Mouse (Mus musculus) neural tube, embryonic 14.5 days (tissue): Measurements from ENCODE around the gene Rnf8. TPM values are rescaled to one million over a fixed set of nuclear protein-coding genes. Genes with fewer than 3 reads are reported as not detected.

Source experiments
- ATAC-seq: fragments of 200-750 bp; cut with Nextera tagmentation; 2 replicates; pipeline ENCODE4 v1.8.0; 2017; ENCODE audit warnings: low read depth, mild to moderate bottlenecking, moderate TSS enrichment, moderate library complexity
- H3K27ac ChIP-seq: fragments of 300-500 bp; sonication (generic); 2 replicates; pipeline ENCODE4 v1.5.1; 2014; ENCODE audit warnings: low read depth, mild to moderate bottlenecking, control low read depth, low read length, moderate library complexity, mixed read lengths
- H3K27me3 ChIP-seq: fragments of 300-500 bp; sonication (generic); 2 replicates; pipeline ENCODE4 v1.6.1; 2014; ENCODE audit warnings: low read length; ENCODE audit not compliant: control insufficient read depth, insufficient read depth
- H3K36me3 ChIP-seq: fragments of 300-500 bp; sonication (generic); 2 replicates; pipeline ENCODE4 v1.6.1; 2014; ENCODE audit warnings: low read length, mixed read lengths; ENCODE audit not compliant: control insufficient read depth, insufficient read depth
- H3K4me1 ChIP-seq: fragments of 300-500 bp; sonication (generic); 2 replicates; pipeline ENCODE4 v1.6.1; 2014; ENCODE audit warnings: low read length; ENCODE audit not compliant: control insufficient read depth, insufficient read depth
- H3K4me2 ChIP-seq: fragments of 300-500 bp; sonication (generic); 2 replicates; pipeline ENCODE4 v1.6.1; 2014; ENCODE audit warnings: mild to moderate bottlenecking, low read depth, low read length, control low read depth
- H3K4me3 ChIP-seq: fragments of 300-500 bp; sonication (generic); 2 replicates; pipeline ENCODE4 v1.5.1; 2014; ENCODE audit warnings: low read depth, low read length, control low read depth, mixed read lengths
- H3K9ac ChIP-seq: fragments of 300-500 bp; sonication (generic); replicated peaks from 2 replicates; pipeline ENCODE4 v1.6.1; 2014; ENCODE audit warnings: low read depth, mild to moderate bottlenecking, control low read depth, low read length, mixed read lengths
- H3K9me3 ChIP-seq: fragments of 300-500 bp; sonication (generic); 2 replicates; pipeline ENCODE4 v1.6.1; 2016; ENCODE audit warnings: low read length; ENCODE audit not compliant: control insufficient read depth
- WGBS: fragments of 180-500 bp; shearing (Covaris S2); extraction: QIAGEN DNeasy Blood & Tissue Kit; methylation state at CpG from one replicate; pipeline ENCODE4 v1.1.7; 2014; 5-methylcytosine and 5-hydroxymethylcytosine counted together
- polyA plus RNA-seq: library from polyadenylated mRNA; unstranded; fragments of >200 nt; fragmentation: Nextera tagmentation; extraction: Ambion mirVana; gene quantifications from 2 replicates; pipeline ENCODE4 v1.2.1, GENCODE M21; 2014

Rnf8 gene
- polyA plus RNA-seq, 1 experiment from 2014 or later, result 76.8 TPM

- ATAC-seq, result peak; percentile 64; the same call in 1 of the 2 replicates
- peaks cover 19% of the 10 kb centered on the region for H3K4me1 ChIP-seq
- under 1% methylated on average over 43 of the region's 43 CpGs for WGBS
These were observed 498 bp downstream of the Rnf8 start for GRCm38 (mm10) chr17:29615024-29615551.

GRCm38 (mm10) chr17:29615616-29616015 is 1.0 kb downstream of the Rnf8 start:
- Histone ChIP-seq H3K4me3 (peak overlapping the region; percentile 98), H3K36me3 (no peaks in the 10 kb centered on the region), H3K9ac (peak overlapping the region; percentile 96), H3K27me3 (no peaks in the 10 kb centered on the region; the same call in 1 of the 2 replicates), H3K27ac (no peak overlapping the region), H3K4me1 (peaks cover 19% of the 10 kb centered on the region), H3K9me3 (no peaks in the 10 kb centered on the region), H3K4me2 (peak overlapping the region; percentile 90)
- no peak for ATAC-seq
- WGBS, result 8% methylated on average over 4 of the region's 4 CpGs

More at GRCm38 (mm10) chr17:29615024-29615551, 498 bp downstream of the Rnf8 start:
- Histone ChIP-seq H3K4me3 (peak overlapping the region; percentile 98), H3K36me3 (no peaks in the 10 kb centered on the region), H3K27me3 (no peaks in the 10 kb centered on the region; the same call in 1 of the 2 replicates), H3K9ac (peak overlapping the region; percentile 96), H3K27ac (peak overlapping the region; percentile 87), H3K9me3 (no peaks in the 10 kb centered on the region), H3K4me2 (peak overlapping the region; percentile 90)

- Histone ChIP-seq H3K4me3 (no peak overlapping the region), H3K4me1 (peaks cover 19% of the 10 kb centered on the region), H3K27me3 (no peaks in the 10 kb centered on the region; the same call in 1 of the 2 replicates), H3K27ac (no peak overlapping the region), H3K9me3 (no peaks in the 10 kb centered on the region), H3K36me3 (peaks cover 18% of the 10 kb centered on the region; the same call in 1 of the 2 replicates), H3K4me2 (no peak overlapping the region), H3K9ac (no peak overlapping the region)
- no peak for ATAC-seq
- 93% methylated on average over 3 of the region's 3 CpGs for WGBS
These were observed 4.6 kb downstream of the Rnf8 start for GRCm38 (mm10) chr17:29619231-29619630.

- Histone ChIP-seq H3K9ac (no peak overlapping the region), H3K4me1 (no peaks in the 10 kb centered on the region), H3K36me3 (peaks cover 47% of the 10 kb centered on the region), H3K9me3 (no peaks in the 10 kb centered on the region), H3K4me2 (no peak overlapping the region), H3K27me3 (no peaks in the 10 kb centered on the region), H3K27ac (no peak overlapping the region), H3K4me3 (no peak overlapping the region)
- WGBS, result 95% methylated on average over 8 of the region's 8 CpGs
- no peak for ATAC-seq
These were observed 8.9 kb downstream of the Rnf8 start for GRCm38 (mm10) chr17:29623488-29623887.

DNA sequence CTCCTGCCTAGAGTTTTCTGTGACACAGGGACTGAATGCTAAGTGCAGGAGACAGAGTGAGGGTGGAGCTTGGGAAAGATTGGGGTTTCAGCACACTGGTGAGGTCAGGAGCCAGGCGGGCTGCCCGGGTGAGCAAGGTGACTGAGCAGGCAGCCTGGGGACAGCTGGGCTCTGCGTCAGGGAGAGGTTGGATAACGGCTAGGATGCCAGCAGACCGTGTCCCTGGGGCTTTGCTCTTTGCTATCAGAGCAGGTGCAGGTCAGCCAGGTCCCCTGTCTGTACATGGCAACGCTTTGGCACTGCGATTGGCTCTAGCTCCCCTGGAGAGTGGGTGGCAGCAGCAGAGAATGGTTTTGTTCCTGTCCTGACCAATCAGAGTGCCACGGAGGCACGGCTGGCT is 12.7 kb downstream of the Rnf8 start:
- no peak for ATAC-seq
- Histone ChIP-seq H3K4me2 (no peak overlapping the region), H3K4me3 (no peak overlapping the region), H3K9ac (no peak overlapping the region), H3K27ac (no peak overlapping the region), H3K36me3 (peaks cover 65% of the 10 kb centered on the region), H3K4me1 (no peaks in the 10 kb centered on the region), H3K27me3 (no peaks in the 10 kb centered on the region), H3K9me3 (no peaks in the 10 kb centered on the region)
- 92% methylated on average over 9 of the region's 9 CpGs for WGBS

GRCm38 (mm10) chr17:29628946-29629345 is 14.4 kb downstream of the Rnf8 start:
- H3K36me3 ChIP-seq, result peaks cover 64% of the 10 kb centered on the region
- 87% methylated on average over 5 of the region's 5 CpGs for WGBS

GRCm38 (mm10) chr17:29629620-29630019 is 15.0 kb downstream of the Rnf8 start:
- Histone ChIP-seq H3K4me3 (no peak overlapping the region), H3K27ac (no peak overlapping the region), H3K9ac (no peak overlapping the region), H3K27me3 (no peaks in the 10 kb centered on the region), H3K9me3 (no peaks in the 10 kb centered on the region), H3K4me2 (no peak overlapping the region), H3K36me3 (peaks cover 64% of the 10 kb centered on the region), H3K4me1 (no peaks in the 10 kb centered on the region)
- WGBS, result 88% methylated on average over 5 of the region's 5 CpGs
- ATAC-seq, result no peak

More at GRCm38 (mm10) chr17:29628946-29629345, 14.4 kb downstream of the Rnf8 start:
- Histone ChIP-seq H3K4me2 (no peak overlapping the region), H3K4me1 (no peaks in the 10 kb centered on the region), H3K27ac (no peak overlapping the region), H3K9me3 (no peaks in the 10 kb centered on the region), H3K9ac (no peak overlapping the region), H3K27me3 (no peaks in the 10 kb centered on the region), H3K4me3 (no peak overlapping the region)
- ATAC-seq, result no peak

DNA sequence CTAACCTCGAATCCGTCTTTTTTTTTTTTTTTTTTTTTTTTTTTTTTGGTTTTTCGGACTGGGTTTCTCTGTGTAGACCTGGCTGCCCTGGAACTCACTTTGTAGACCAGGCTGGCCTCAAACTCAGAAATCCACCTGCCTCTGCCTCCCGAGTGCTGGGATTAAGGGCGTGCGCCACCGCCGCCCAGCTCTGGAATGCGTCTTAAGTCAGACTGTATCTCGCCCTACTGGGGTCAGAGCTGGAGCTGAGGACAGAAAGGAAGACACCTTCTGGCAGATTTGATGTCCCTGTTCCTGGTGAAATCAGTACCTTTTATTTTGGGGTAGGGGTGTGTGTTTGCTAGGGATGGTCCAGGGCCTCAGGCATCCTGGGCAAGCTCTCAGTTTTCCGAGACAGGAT is 17.7 kb downstream of the Rnf8 start:
- WGBS, result 96% methylated on average over 11 of the region's 11 CpGs
- Histone ChIP-seq H3K27ac (no peak overlapping the region), H3K4me2 (no peak overlapping the region), H3K4me3 (no peak overlapping the region), H3K4me1 (no peaks in the 10 kb centered on the region), H3K27me3 (no peaks in the 10 kb centered on the region), H3K9me3 (no peaks in the 10 kb centered on the region), H3K9ac (no peak overlapping the region), H3K36me3 (peaks cover 63% of the 10 kb centered on the region)
- no peak for ATAC-seq

DNA sequence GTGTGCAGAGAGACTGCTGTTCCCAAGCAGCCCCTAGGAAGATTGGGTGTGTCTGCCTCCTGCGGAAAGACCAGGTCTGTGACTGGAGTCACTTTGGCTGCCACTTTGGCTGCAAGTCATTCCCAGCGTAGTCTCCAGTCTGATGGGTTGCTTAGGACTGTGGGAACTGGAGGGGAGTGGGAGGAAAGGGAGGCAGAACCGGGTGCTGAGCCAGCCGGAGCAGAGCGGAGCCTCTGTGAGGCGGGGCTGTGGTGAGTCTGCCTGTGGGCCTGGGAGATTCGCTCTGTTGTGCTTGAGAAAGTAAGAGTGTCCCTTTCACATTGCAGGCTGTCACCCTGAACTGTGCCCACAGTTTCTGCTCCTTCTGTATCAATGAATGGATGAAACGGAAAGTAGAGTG is 20.9 kb downstream of the Rnf8 start:
- H3K4me1 ChIP-seq, result no peaks in the 10 kb centered on the region
- no peak overlapping the region for H3K9ac ChIP-seq
- H3K27ac ChIP-seq, result no peak overlapping the region
- no peak for ATAC-seq
- no peak overlapping the region for H3K4me2 ChIP-seq
- H3K4me3 ChIP-seq, result no peak overlapping the region
- H3K9me3 ChIP-seq, result no peaks in the 10 kb centered on the region
- H3K27me3 ChIP-seq, result no peaks in the 10 kb centered on the region
- WGBS, result 93% methylated on average over 8 of the region's 8 CpGs
- peaks cover 49% of the 10 kb centered on the region for H3K36me3 ChIP-seq
